Mouse (Mus musculus) B cell, adult (primary cell): ENCODE data around the gene Piga. TPM values are rescaled to one million over a fixed set of nuclear protein-coding genes. Genes with fewer than 3 reads are reported as not detected.

Experiments
- total RNA-seq: library from RNA; stranded (reverse); gene quantifications from 4 replicates; pipeline ENCODE4 v1.2.4, GENCODE M21; 2023; ENCODE audit not compliant: inconsistent age

The Piga gene
- 12.1 to 16.0 TPM (median 13.8 TPM) in 4 replicates for total RNA-seq

DNA sequence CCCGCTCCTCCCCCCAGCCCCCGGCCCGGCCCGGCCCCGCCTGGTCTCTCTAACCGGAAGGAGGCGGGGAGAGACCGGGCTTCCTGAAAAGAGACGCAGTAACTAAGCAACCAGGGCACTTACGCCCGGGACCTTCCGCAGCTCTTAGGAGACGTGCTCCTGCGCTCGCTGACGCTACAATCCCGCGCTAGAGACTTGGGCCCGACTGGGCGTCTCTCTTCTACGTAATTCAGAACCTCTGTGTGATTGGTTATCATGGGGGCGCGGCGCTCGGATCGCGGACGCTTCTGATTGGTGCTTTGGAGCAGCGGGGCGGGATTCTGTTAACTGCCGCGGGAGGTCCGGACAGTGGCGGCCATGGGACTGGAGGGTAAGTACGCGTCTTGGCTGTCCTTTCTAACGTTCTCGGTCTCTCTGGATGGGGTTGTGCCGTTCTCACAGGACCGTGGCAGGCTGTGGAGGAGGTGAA, at the start of gene Piga:
Gene Piga, plus strand, starts transcription at position 317 of the 469 bp plus-strand sequence.

DNA sequence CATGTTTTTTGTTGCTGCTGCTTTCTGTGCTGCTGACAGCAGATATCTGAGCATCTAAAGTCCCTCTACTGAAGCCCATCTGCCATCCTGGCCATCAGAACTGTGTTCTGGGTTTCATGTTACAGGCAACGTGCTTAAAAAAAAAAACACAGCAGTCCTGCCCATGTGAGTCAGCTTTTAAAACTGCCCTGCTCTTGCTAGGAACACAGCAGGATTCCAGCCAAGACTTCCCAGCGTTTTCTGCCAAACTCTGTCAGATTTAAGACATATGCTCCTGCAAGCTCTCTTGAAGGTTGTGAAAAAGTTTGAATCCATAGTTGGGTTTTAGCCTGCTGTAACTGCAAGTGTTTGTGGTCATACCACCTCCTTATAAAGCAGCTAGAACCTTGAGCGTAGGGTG, 46.5 kb upstream of the Piga start, which contains the start of gene Vegfd:
Gene Vegfd, plus strand, starts transcription at position 298 of the 400 bp plus-strand sequence.

DNA sequence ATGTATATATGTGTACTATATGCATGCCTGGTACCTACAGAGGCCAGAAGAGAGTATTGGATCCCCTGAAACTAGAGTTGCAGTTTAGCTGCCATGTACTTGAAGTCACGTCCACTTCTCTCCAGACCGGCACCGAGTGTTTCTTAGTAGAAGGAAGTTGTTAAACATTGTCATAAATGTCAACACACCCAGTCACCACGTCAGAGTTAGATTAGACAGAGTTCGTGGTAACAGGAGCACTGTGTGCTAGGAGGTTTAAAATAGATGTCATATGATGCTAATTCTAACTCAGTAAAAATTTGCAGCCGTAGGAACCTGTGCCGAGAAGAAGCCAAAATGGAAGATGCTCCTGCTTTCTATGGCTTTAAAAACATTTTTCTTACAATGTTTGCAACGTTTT, 17.1 kb downstream of the Piga start, which contains the start of gene Asb11:
Gene Asb11, plus strand, starts transcription at position 286 of the 400 bp plus-strand sequence.

Other genes starting within 250 kb of the Piga start
- not detected in 4 replicates for gene Bmx, start 161.6 kb upstream of the Piga start, total RNA-seq
- gene Pir, start 150.4 kb upstream of the Piga start, total RNA-seq = not detected in 4 replicates
- gene Vegfd, start 46.4 kb upstream of the Piga start, total RNA-seq = not detected in 4 replicates
- gene Asb11, start 17.2 kb downstream of the Piga start, total RNA-seq = not detected in 4 replicates
- gene Asb9, start 86.5 kb downstream of the Piga start, total RNA-seq = not detected in 4 replicates